Mouse (Mus musculus): ENCODE results near the gene Gm47289.

The Gm47289 gene

DNA sequence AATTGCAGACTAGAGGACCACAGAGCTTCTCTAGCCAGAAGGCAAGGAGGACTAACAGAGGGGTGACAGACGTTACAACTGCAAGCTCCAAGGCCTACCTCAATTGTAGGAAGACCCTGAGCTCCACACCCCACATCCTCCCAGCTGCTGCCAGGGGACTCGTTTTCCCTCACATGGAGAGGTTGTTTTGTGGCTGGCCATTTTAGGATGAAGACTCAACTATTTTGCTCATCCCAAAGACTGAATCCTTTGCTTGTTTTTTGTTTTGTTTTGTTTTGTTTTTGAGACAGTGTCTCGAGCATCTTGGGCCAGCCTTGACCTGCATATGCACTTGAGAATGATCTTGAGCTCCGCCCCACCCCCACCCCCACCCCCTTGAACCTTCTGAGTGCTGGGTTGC, at the start of gene Gm47289:
TSS of gene Gm47289 (plus strand) at position 301 of the 400 bp plus-strand sequence.
- in situ Hi-C loops (cut with MboI; ENCODE audit: unreplicated experiment in 2 of 2): loop anchor here in 1 of 2 experiments (10.0 to 25.0 kb wide), 2 partner anchors 206 to 428 kb away; partner anchors contain the start of genes Scn5a and Slc22a14

DNA sequence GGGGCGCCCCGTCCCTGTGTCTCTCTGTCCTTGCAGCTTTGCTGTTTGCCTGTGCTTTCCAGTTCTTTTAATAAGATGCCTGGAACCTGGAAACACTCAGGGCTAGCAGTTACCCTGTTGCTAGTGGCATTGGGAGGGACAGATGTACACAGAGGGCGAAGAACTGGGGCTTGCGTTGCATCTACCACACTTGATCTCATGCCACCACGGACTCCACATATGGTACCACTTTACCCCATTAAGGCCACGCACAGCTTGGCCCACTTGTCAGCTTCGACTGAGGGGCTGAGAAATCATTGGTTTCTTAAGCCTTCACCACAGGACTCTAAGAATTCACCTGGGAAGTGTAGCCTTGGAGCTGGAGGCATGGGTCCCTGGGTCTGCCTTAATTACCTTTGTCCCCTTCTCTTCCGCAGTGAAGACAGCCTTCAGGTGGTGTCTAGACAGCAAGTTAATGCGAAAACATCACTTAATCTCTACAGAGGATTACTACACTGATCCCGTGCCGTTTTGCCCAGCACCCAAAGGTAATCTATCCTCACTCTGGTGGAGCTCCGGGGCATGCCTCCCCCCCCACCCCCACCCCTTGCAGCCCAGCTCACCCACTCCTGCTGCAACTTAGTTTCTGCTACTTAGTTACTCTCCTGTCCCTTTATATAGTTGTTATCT, 49.1 kb upstream of the Gm47289 start:
- in situ Hi-C loops (cut with MboI; ENCODE audit: unreplicated experiment in 2 of 2): loop anchor here (5.0 to 10.0 kb wide), 3 partner anchors 242 to 322 kb away; partner anchors contain the start of gene Xylb (in 1 of the 2)

- in situ Hi-C loops (cut with MboI; ENCODE audit: unreplicated experiment in 2 of 2): no loop called here
Measured at GRCm38 (mm10) chr9:119110640-119111039, 48.3 kb upstream of the Gm47289 start.

DNA sequence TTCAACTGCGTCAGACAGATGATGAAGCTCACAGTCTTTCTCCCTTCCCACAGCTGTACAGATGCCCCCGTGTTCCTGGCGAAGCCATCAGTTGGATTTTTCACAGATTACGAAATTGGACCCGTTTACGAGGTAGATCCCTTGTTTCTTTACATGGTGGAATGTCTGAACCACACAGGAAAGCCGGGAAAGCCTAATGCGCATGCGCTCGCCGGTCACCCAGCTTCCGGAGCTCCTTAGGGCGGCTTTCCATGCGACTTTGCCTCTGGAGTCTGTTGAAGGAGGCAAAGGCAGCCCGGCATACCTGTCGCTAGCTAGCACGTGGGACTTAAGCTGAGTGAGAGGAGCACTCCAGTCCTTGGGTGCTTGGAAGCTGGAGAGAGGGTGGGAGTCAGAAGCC, 44.0 kb upstream of the Gm47289 start:
- in situ Hi-C loops (cut with MboI; ENCODE audit: unreplicated experiment in 2 of 2): no loop called here

DNA sequence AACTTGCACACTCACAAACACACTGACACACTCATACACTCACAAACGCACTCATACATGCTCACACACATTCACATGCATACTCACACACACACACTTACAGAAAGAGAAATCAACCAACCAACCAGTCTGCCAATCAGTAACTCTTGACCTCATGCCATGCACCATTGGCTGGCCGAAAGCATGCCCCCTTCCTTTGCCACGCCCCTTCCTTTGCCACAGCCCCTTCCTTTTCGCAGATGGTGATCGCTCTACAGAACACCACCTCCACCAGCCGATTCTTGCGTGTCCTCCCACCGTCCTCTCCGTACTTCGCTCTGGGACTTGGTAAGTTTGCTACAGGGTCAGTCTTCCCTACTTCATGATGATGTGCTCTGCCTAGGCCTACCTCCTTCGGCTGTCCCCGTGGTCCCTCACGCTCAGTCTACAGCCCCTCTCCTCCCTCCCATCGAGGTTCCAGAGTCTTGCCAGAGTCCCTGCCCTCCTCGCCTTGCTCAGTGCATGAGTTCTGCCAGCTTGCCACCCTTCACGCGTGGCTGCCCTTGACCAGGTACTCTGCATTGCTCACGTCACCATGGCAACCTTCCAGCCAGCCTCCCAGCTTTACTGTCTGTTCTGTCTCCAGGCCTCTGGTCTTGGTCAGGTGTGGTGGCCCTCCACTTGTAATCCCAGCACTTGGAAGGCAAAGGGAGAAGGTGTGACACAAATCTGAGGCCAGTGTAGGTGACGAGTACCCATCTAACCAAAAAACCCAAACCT, 39.4 kb upstream of the Gm47289 start:
- in situ Hi-C loops (cut with MboI; ENCODE audit: unreplicated experiment in 2 of 2): no loop called here

DNA sequence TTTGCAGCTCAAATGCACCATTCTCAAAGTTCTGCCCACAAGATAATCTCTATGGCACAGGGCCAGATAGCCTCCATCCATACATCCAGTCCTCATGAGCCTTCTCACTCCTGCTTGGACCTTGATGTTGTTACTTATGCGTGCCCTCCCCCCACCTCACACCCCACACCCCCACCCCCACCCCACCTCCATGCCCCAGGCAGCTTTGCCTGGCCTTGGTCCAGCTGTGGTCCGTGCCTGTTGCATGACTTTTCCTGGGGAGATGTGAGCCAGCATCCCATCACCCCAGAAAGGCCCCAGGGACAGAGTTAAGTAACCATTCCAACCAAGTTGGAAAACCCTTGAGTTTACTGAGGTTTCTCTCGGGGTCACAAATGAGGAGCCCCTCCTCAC, 38.8 kb upstream of the Gm47289 start:
- in situ Hi-C loops (cut with MboI; ENCODE audit: unreplicated experiment in 2 of 2): no loop called here

DNA sequence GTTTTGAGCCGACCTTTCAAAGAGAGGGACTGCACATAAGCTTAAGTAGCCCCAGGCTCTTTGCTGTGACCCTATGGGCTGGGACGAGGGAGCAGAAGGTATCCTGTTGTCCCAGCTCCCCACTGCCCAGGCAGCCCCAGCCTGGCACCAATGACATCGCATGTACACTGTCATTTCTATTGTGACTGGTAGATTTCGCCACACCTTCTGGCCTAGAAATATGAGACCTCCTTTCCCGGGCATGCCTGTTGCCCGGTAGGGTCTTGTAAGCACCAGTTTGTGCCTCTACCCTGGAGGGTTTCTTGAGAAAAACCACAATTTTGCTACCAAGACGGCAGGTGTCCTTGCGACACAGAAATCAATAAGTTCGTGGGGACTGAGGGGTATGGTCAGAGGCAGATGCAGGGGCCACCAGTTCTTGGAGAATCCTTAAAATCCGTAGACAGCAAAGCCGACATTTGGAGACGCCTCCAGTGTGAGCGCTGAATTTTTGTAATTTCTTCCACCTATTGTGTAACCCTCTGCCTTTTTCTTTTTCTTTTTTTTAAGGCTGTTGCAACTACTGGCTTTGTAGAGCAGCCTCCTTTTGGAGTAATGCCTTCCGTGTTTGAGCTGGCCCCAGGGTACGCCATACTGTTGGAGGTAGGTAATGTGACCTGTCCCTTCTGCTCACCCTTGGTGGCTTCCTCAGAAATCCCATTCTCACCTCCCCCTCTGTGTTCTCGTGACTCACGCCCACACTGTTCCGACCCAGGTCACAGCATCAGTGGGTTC, 36.2 kb upstream of the Gm47289 start:
- in situ Hi-C loops (cut with MboI; ENCODE audit: unreplicated experiment in 2 of 2): no loop called here

GRCm38 (mm10) chr9:119128436-119129181, 30.4 kb upstream of the Gm47289 start:
- in situ Hi-C loops (cut with MboI; ENCODE audit: unreplicated experiment in 2 of 2): no loop called here

- in situ Hi-C loops (cut with MboI; ENCODE audit: unreplicated experiment in 2 of 2): no loop called here
Measured at GRCm38 (mm10) chr9:119130692-119131091, 28.3 kb upstream of the Gm47289 start.

GRCm38 (mm10) chr9:119138836-119139235, 20.1 kb upstream of the Gm47289 start:
- in situ Hi-C loops (cut with MboI; ENCODE audit: unreplicated experiment in 2 of 2): no loop called here

- in situ Hi-C loops (cut with MboI; ENCODE audit: unreplicated experiment in 2 of 2): no loop called here
Measured at GRCm38 (mm10) chr9:119142066-119142465, 16.9 kb upstream of the Gm47289 start.

DNA sequence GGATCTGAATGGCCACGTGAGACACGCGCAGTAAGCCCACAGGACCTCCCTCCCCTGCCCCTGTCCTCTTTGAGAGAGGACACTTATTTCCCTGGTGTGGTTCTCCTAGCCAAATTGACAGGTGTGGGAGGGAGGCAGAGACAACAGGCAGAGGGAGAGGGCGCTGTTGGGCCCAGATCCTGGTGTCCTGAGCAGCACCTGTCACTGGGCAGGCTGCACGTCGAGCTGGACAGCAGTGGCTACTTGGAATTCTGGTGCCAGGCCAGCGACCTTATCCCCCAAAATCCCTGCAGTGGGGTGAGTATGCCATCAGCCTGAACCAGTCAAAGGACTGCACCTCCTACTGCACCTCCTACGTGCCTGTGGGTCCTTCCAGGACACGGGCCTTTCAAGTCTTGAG, 15.6 kb upstream of the Gm47289 start:
- in situ Hi-C loops (cut with MboI; ENCODE audit: unreplicated experiment in 2 of 2): no loop called here

DNA sequence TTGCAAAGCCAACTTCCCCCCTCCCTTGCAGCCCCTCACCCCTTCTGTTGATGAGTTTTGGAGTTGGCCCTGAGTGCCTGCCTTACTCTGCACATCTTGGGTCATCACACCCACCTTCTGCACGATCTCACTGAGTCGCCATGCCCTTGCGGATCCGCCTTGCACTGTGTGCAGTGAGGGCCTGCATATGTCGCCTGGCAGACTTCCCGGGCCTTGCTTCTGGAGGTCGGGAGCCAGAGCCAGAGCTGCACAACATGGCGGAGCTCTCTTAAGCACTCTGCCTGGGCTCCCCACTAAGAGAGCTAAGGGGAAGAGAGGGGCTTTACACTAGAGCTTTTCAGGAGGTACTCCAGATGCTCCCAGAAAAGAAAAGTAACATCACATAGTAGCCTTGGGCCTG, 14.3 kb upstream of the Gm47289 start:
- in situ Hi-C loops (cut with MboI; ENCODE audit: unreplicated experiment in 2 of 2): no loop called here

DNA sequence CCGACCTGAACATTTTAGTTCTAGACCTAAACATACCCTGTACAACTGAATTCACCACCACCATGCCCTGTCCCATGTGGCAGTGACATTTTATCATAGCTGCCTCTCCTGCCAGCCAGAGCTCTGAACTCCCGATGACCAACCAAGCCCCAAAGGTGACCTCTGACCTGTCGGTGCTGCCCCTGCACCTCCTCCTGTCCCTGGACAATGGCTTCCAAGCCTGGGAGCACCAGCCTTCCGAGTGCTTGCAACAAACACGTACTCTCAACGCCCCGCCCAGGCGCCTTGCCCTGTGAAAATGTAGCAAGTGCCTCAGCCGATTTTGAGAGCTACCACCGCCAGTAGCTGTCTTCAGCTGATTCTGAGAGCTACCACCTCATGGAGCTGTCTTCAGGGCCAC, 13.8 kb upstream of the Gm47289 start:
- in situ Hi-C loops (cut with MboI; ENCODE audit: unreplicated experiment in 2 of 2): no loop called here

DNA sequence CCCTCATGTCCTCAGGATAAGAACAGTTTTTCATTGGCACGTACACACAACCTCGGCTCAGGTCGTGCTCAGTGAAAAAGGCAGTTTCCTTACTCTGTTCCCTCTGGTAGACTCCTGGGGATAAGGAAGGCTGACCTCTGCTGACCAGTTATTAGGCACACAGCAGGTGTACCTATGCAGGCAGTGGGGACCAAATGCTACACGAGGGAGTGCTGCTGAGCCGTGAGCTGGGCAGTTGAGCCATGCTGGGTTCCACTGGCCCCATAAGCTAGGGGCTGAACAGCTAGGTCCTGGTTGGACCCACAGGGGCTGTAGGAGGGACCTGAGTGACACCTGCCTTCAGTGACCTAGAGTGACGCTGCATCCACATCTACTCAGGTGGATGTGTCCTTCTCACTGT, 13.3 kb upstream of the Gm47289 start:
- in situ Hi-C loops (cut with MboI; ENCODE audit: unreplicated experiment in 2 of 2): no loop called here

GRCm38 (mm10) chr9:119146098-119146770, 12.7 kb upstream of the Gm47289 start:
- in situ Hi-C loops (cut with MboI; ENCODE audit: unreplicated experiment in 2 of 2): no loop called here

GRCm38 (mm10) chr9:119149601-119150000, 9.4 kb upstream of the Gm47289 start:
- in situ Hi-C loops (cut with MboI; ENCODE audit: unreplicated experiment in 2 of 2): no loop called here

- in situ Hi-C loops (cut with MboI; ENCODE audit: unreplicated experiment in 2 of 2): loop anchor here in 1 of 2 experiments (10.0 to 25.0 kb wide), 2 partner anchors 213 to 436 kb away; partner anchors contain the start of genes Scn5a and Slc22a14
Measured at GRCm38 (mm10) chr9:119151751-119152150, 7.2 kb upstream of the Gm47289 start.

GRCm38 (mm10) chr9:119155416-119155815, 3.5 kb upstream of the Gm47289 start:
- in situ Hi-C loops (cut with MboI; ENCODE audit: unreplicated experiment in 2 of 2): loop anchor here in 1 of 2 experiments (10.0 to 25.0 kb wide), 2 partner anchors 209 to 432 kb away; partner anchors contain the start of genes Scn5a and Slc22a14

- in situ Hi-C loops (cut with MboI; ENCODE audit: unreplicated experiment in 2 of 2): loop anchor here in 1 of 2 experiments (10.0 to 25.0 kb wide), 2 partner anchors 209 to 431 kb away; partner anchors contain the start of genes Scn5a and Slc22a14
Measured at GRCm38 (mm10) chr9:119155826-119156225, 3.1 kb upstream of the Gm47289 start.
